In the genomic region with DNA sequence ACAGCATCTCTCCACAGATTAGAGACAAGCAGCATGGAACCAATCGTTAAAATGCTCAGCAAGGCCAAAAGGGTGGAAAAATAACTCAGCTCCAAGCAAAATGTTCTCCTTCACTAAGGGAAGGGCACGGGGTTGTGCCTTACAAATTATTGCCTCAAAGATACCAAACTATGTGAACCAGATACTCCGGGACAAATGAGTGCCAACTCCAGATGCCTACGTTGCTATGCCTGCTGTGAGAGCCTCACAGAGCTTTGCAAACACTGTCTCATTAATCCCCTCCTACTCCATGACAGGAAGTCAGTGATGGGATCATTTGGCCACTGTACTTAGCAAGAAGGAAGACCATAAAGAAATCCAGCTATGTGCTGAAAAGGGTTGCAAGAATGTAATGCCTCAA, we compare ENCODE assay signal across 19 mouse cellular contexts.
DNase-seq lines count a peak whose midpoint lies in the region; ATAC-seq and TF ChIP-seq lines count a peak whose summit lies in the region.
"Had no signal": no experiment of that assay in that cellular context is flagged by ENCODE, and none has a peak within 500 bp of the region (broad histone marks: within the 10 kb centered on the region; RNA-seq: fewer than 3 reads in every experiment).

No protein-coding gene starts in this region.

- no peaks in the 10 kb centered on the region for H3K27me3 ChIP-seq in heart, postnatal 0 days (ENCODE audit: control insufficient read depth, insufficient read depth, low read length)
- H3K27me3 ChIP-seq in midbrain, embryonic 13.5 days = peaks cover 3% of the 10 kb centered on the region; the same call in 1 of the 2 replicates
- no peaks in the 10 kb centered on the region for H3K27me3 ChIP-seq in midbrain, embryonic 10.5 days (ENCODE audit: low read depth, poor library complexity, severe bottlenecking)
- H3K27me3 ChIP-seq in forebrain, embryonic 13.5 days = no peaks in the 10 kb centered on the region
- no peaks in the 10 kb centered on the region for H3K27me3 ChIP-seq in limb, embryonic 10.5 days (ENCODE audit: low read depth, poor library complexity, severe bottlenecking)
- H3K27me3 ChIP-seq in liver, embryonic 12.5 days (replicated peaks) = no peaks in the 10 kb centered on the region
- H3K27me3 ChIP-seq: heart, embryonic 13.5 days; intestine, embryonic 15.5 days; kidney, embryonic 15.5 days; limb, embryonic 13.5 days; liver, embryonic 15.5 days; neural tube, embryonic 12.5 days had no signal

- no peak for ATAC-seq in heart, postnatal 0 days (ENCODE audit: insufficient read depth, low read depth)
- ATAC-seq in midbrain, embryonic 13.5 days = 0 out of 2 replicates have a peak, but pooled peaks have one; percentile 12
- ATAC-seq in forebrain, embryonic 13.5 days = 0 out of 2 replicates have a peak, but pooled peaks have one; percentile 25
- ATAC-seq in liver, embryonic 12.5 days = no peak
- ATAC-seq: intestine, embryonic 15.5 days; lung, postnatal 0 days had no signal

- no peak for TF ChIP-seq EP300 in heart, postnatal 0 days (IDR thresholded peaks at IDR 0.05; ENCODE audit: low read depth)

- peak; percentile 19 for DNase-seq in heart, postnatal 0 days (ENCODE audit: low spot score)
- DNase-seq in heart, postnatal 4 days = no peak
- no peak for DNase-seq in midbrain, embryonic 10.5 days (ENCODE audit: low spot score)
- DNase-seq in limb, embryonic 10.5 days (ENCODE audit: low spot score) = no peak
- DNase-seq in gastrocnemius, postnatal 4 days (ENCODE audit: low spot score in 2 of 2) = no peak
- DNase-seq: cerebellum, postnatal 10 days; right cerebral cortex, postnatal 14 days; spleen, adult 18-20 months; thymus, adult 2 months had no signal

- no peak overlapping the region for H3K27ac ChIP-seq in heart, postnatal 0 days (ENCODE audit: low read depth)
- H3K27ac ChIP-seq in midbrain, embryonic 13.5 days = no peak overlapping the region
- H3K27ac ChIP-seq in midbrain, embryonic 10.5 days (replicated peaks) = no peak overlapping the region
- H3K27ac ChIP-seq in forebrain, embryonic 13.5 days = no peak overlapping the region
- peak overlapping the region; percentile 65 for H3K27ac ChIP-seq in limb, embryonic 10.5 days
- H3K27ac ChIP-seq in liver, embryonic 12.5 days = no peak overlapping the region
- H3K27ac ChIP-seq: heart, embryonic 13.5 days; intestine, embryonic 15.5 days; kidney, embryonic 15.5 days; limb, embryonic 13.5 days; liver, embryonic 15.5 days; neural tube, embryonic 12.5 days had no signal

- H3K9me3 ChIP-seq in heart, postnatal 0 days (replicated peaks; ENCODE audit: control insufficient read depth, low read length) = no peaks in the 10 kb centered on the region
- H3K9me3 ChIP-seq in midbrain, embryonic 13.5 days = no peaks in the 10 kb centered on the region
- H3K9me3 ChIP-seq in midbrain, embryonic 10.5 days (replicated peaks) = no peaks in the 10 kb centered on the region
- no peaks in the 10 kb centered on the region for H3K9me3 ChIP-seq in forebrain, embryonic 13.5 days (replicated peaks)
- no peaks in the 10 kb centered on the region for H3K9me3 ChIP-seq in limb, embryonic 10.5 days (replicated peaks)
- no peaks in the 10 kb centered on the region for H3K9me3 ChIP-seq in liver, embryonic 12.5 days (replicated peaks)
- H3K9me3 ChIP-seq: heart, embryonic 13.5 days; intestine, embryonic 15.5 days; kidney, embryonic 15.5 days; limb, embryonic 13.5 days; liver, embryonic 15.5 days; neural tube, embryonic 12.5 days had no signal

- 43% methylated on average over 4 of the region's 4 CpGs for WGBS in heart, postnatal 0 days
- 44% methylated on average over 4 of the region's 4 CpGs for WGBS in midbrain, embryonic 13.5 days
- 74% methylated on average over 4 of the region's 4 CpGs for WGBS in midbrain, embryonic 10.5 days
- WGBS in forebrain, embryonic 13.5 days = 27% methylated on average over 4 of the region's 4 CpGs
- 62% methylated on average over 4 of the region's 4 CpGs for WGBS in limb, embryonic 10.5 days
- WGBS in liver, embryonic 12.5 days (ENCODE audit: insufficient replicate concordance) = 54% methylated on average over 4 of the region's 4 CpGs

- H3K9ac ChIP-seq in heart, postnatal 0 days (replicated peaks; ENCODE audit: low read depth, low read length) = no peak overlapping the region
- H3K9ac ChIP-seq in midbrain, embryonic 13.5 days (replicated peaks) = no peak overlapping the region
- no peak overlapping the region for H3K9ac ChIP-seq in forebrain, embryonic 13.5 days
- no peak overlapping the region for H3K9ac ChIP-seq in liver, embryonic 12.5 days
- H3K9ac ChIP-seq: heart, embryonic 13.5 days; intestine, embryonic 15.5 days; kidney, embryonic 15.5 days; limb, embryonic 13.5 days; liver, embryonic 15.5 days; neural tube, embryonic 12.5 days had no signal

- H3K4me2 ChIP-seq in heart, postnatal 0 days (ENCODE audit: low read depth, low read length) = no peak overlapping the region
- peak overlapping the region; percentile 13 for H3K4me2 ChIP-seq in midbrain, embryonic 13.5 days (replicated peaks)
- peak overlapping the region; percentile 8; the same call in 1 of the 2 replicates for H3K4me2 ChIP-seq in forebrain, embryonic 13.5 days
- H3K4me2 ChIP-seq in liver, embryonic 12.5 days = no peak overlapping the region
- H3K4me2 ChIP-seq: heart, embryonic 13.5 days; intestine, embryonic 15.5 days; kidney, embryonic 15.5 days; limb, embryonic 13.5 days; liver, embryonic 15.5 days; neural tube, embryonic 12.5 days had no signal

- H3K4me1 ChIP-seq in heart, postnatal 0 days (ENCODE audit: control insufficient read depth, insufficient read depth) = no peaks in the 10 kb centered on the region
- peaks cover 33% of the 10 kb centered on the region for H3K4me1 ChIP-seq in midbrain, embryonic 13.5 days (replicated peaks)
- H3K4me1 ChIP-seq in midbrain, embryonic 10.5 days = peaks cover 17% of the 10 kb centered on the region
- peaks cover 35% of the 10 kb centered on the region for H3K4me1 ChIP-seq in forebrain, embryonic 13.5 days
- peaks cover 26% of the 10 kb centered on the region for H3K4me1 ChIP-seq in limb, embryonic 10.5 days
- H3K4me1 ChIP-seq in liver, embryonic 12.5 days = no peaks in the 10 kb centered on the region
- H3K4me1 ChIP-seq: intestine, embryonic 15.5 days; liver, embryonic 15.5 days had no signal

- no peak for TF ChIP-seq CTCF in heart, postnatal 0 days (IDR thresholded peaks at IDR 0.05; ENCODE audit: low read depth)

- H3K4me3 ChIP-seq in heart, postnatal 0 days (ENCODE audit: low read depth, low read length) = no peak overlapping the region
- H3K4me3 ChIP-seq in midbrain, embryonic 13.5 days (replicated peaks) = no peak overlapping the region
- H3K4me3 ChIP-seq in midbrain, embryonic 10.5 days = no peak overlapping the region
- no peak overlapping the region for H3K4me3 ChIP-seq in forebrain, embryonic 13.5 days
- H3K4me3 ChIP-seq in limb, embryonic 10.5 days = no peak overlapping the region
- H3K4me3 ChIP-seq in liver, embryonic 12.5 days = no peak overlapping the region
- H3K4me3 ChIP-seq: heart, embryonic 13.5 days; intestine, embryonic 15.5 days; kidney, embryonic 15.5 days; limb, embryonic 13.5 days; liver, embryonic 15.5 days; neural tube, embryonic 12.5 days had no signal

- H3K36me3 ChIP-seq in heart, postnatal 0 days (replicated peaks; ENCODE audit: control insufficient read depth, insufficient read depth, low read length) = no peaks in the 10 kb centered on the region
- H3K36me3 ChIP-seq in midbrain, embryonic 13.5 days = no peaks in the 10 kb centered on the region
- no peaks in the 10 kb centered on the region for H3K36me3 ChIP-seq in midbrain, embryonic 10.5 days
- H3K36me3 ChIP-seq in forebrain, embryonic 13.5 days (ENCODE audit: poor library complexity, severe bottlenecking) = no peaks in the 10 kb centered on the region
- no peaks in the 10 kb centered on the region for H3K36me3 ChIP-seq in limb, embryonic 10.5 days
- no peaks in the 10 kb centered on the region for H3K36me3 ChIP-seq in liver, embryonic 12.5 days
- H3K36me3 ChIP-seq: heart, embryonic 13.5 days; intestine, embryonic 15.5 days; kidney, embryonic 15.5 days; limb, embryonic 13.5 days; liver, embryonic 15.5 days; neural tube, embryonic 12.5 days had no signal

Comparison
In these comparisons a context has a peak if more than half of its experiments do, and no peak if none do; other contexts are left out.
1. ATAC-seq: peak in midbrain, embryonic 13.5 days (single experiment) and forebrain, embryonic 13.5 days (single experiment); none in heart, postnatal 0 days (single experiment) and liver, embryonic 12.5 days (single experiment).
2. H3K4me2 ChIP-seq: peak in midbrain, embryonic 13.5 days (single experiment) and forebrain, embryonic 13.5 days (single experiment); none in heart, postnatal 0 days (single experiment) and liver, embryonic 12.5 days (single experiment).